Mouse (Mus musculus) myocyte (in vitro differentiated cells): ENCODE measurements around the gene Gm20388.

ENCODE experiments used
- CEBPB ChIP-seq: IDR thresholded peaks from 2 replicates; pipeline ENCODE4 v1.6.1; 2011; ENCODE audit warnings: mild to moderate bottlenecking, moderate library complexity; ENCODE audit not compliant: poor library complexity, insufficient read depth, severe bottlenecking
- E2F4 ChIP-seq: IDR thresholded peaks from one replicate; pipeline ENCODE4 v1.6.1; 2011; ENCODE audit warnings: mild to moderate bottlenecking, control low read depth, moderate library complexity; ENCODE audit not compliant: insufficient read depth
- MAX ChIP-seq: IDR thresholded peaks from one replicate; pipeline ENCODE4 v1.6.1; 2011; ENCODE audit warnings: low read depth, mild to moderate bottlenecking, control low read depth
- MYOD1 ChIP-seq, 3 experiments: IDR thresholded peaks; one replicate each; pipeline ENCODE4 v1.6.1; 2011; ENCODE audit warnings: control low read depth in 2 of 3, low read depth in 2 of 3, mild to moderate bottlenecking in 2 of 3, moderate library complexity in 1 of 3; ENCODE audit not compliant: insufficient read length in 2 of 3, control insufficient read depth in 1 of 3
- POLR2A ChIP-seq: IDR thresholded peaks from one replicate; pipeline ENCODE4 v1.6.1; 2011; ENCODE audit warnings: low read depth, mild to moderate bottlenecking, control low read depth, moderate library complexity; ENCODE audit not compliant: insufficient read length
- POLR2AphosphoS2 ChIP-seq: IDR thresholded peaks from one replicate; pipeline ENCODE4 v1.6.1; 2011; ENCODE audit warnings: low read depth, control low read depth; ENCODE audit not compliant: insufficient read length

DNA sequence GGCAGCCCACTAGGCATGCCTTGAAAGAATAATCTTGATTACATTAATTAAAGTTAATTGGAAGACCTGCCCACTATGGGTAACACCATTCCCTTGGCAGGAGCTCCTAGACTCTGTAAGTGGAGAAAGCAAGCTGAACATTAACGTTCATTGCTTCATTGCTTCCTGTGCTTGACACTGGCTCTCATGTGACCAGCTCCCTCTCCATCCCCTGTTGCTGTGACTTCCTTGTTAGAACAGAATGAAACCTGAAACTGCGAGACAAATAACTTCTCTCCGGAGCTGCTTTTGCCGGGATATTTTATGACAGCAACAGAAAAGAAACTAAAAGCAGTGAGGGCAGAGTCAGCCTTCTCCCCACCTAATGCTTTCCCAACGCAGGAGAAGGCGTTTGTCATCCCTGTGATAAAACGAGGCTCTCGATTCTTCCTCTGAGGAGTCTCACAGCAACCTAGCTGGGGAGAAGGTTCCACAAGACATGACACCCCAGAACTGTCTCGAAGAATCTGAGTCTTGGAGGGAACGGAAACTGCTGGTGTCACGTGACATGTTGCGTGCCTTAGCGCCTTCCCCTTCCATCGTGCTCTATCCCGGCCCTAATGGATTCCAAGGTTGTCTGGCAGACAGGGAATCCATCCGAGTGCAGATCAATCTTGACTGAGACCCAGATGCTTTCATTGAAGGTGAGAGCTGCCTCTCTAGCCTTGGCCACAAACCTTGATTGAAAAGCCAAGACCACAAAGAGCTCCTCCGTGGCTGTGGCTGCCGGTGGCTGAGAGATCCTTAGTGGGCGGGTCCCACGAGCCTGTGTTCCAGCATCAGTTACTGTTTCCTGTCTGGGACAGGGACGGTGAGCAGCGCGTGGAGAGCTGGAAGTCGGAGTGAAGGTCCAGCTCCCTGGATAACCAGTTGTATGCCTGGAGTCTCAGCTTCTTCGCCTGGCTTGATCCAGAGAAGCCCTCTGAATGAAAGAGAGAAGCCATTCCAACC lies 2654.0 kb downstream of the Gm20388 start:
- TF ChIP-seq POLR2A: no peak
- TF ChIP-seq CEBPB: no peak
- TF ChIP-seq E2F4: no peak
- TF ChIP-seq POLR2AphosphoS2: no peak
- TF ChIP-seq MYOD1 (IDR thresholded peaks at IDR 0.05; ENCODE audit: control insufficient read depth in 1 of 3, insufficient read length in 2 of 3, low read depth in 2 of 3): no peak
- no peak for TF ChIP-seq MAX
